Mouse (Mus musculus) granulocyte monocyte progenitor cell, adult 5-6 weeks (primary cell): Measurements from ENCODE around the gene 1700016D06Rik. TPM values are rescaled to one million over a fixed set of nuclear protein-coding genes. Genes with fewer than 3 reads are reported as not detected.
A peak's percentile ranks its signal among the peaks of the same experiment; 100 is the strongest.
"Not testable (repeated sequence)": the region's sequence is repeated elsewhere in the genome, so short reads cannot be mapped to it uniquely, and the experiment has no call there.

Experiments
- ATAC-seq: replicated peaks from 2 replicates; pipeline ENCODE4 v1.8.0; 2016; ENCODE audit warnings: mild to moderate bottlenecking, moderate TSS enrichment, inconsistent platforms; ENCODE audit not compliant: poor library complexity, severe bottlenecking
- total RNA-seq, 2 experiments: library from RNA; stranded (forward) in 1 of 2; stranded (reverse) in 1 of 2; fragments of 200-712, 200-1000 nt in 1 of 2; fragments of >200 nt in 1 of 2; fragmentation: Nextera tagmentation in 1 of 2; gene quantifications; 2 replicates each; pipeline ENCODE4 v1.2.3; 2014 to 2017

1700016D06Rik gene
- total RNA-seq, 2 experiments from 2014 or later, result not detected

DNA sequence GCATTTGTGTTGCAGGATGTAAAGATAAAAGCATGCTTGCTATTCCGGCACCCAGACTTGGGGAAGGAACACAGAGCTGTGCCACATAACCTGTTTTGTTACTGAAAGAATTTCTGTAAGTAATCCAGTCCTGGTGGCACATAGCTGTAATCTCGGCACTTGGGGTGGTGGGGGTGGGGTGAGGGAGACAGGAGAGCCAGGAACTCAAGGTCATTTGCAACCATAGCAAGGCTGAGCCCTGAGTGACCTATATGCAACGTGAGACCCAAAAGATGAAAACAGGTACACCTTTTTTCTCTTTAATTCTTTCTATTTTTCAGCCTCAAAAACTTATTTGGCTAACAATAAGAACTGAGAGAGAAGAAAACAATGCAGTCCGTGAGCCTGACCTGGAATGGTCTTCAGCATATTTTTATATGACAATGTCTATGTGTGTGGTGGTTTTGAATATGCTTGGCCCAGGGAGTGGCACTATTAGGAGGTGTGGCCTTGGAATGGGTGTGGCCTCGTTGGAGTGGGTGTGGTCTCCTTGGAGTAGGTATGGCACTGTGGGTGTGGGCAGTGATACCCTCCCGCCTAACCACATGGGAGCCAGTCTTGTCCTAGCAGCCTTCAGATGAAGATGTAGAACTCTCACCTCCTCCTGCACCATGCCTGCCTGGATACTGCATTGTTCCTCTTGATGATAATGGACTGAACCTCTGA lies 4.0 kb upstream of the 1700016D06Rik start:
- ATAC-seq, result no peak

DNA sequence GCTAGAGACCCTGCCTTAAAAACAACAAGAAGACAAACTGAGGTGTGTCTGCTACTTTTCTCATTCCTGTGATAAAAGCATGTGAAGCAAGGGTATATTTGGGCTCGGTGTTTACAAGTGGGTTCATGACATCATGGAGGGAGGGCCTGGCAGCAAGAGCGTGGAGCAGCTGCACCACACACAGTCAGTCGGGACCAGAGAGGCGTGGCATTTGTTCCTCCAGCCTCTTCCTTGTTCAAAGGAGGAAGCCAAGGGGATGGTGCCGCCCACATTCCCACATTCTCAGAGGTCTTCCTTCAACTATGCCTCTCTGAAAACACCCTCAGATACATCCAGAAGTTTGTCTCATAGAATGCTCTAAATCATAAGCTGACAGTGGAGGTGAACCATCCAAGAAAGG lies 2.9 kb upstream of the 1700016D06Rik start:
- no peak for ATAC-seq

DNA sequence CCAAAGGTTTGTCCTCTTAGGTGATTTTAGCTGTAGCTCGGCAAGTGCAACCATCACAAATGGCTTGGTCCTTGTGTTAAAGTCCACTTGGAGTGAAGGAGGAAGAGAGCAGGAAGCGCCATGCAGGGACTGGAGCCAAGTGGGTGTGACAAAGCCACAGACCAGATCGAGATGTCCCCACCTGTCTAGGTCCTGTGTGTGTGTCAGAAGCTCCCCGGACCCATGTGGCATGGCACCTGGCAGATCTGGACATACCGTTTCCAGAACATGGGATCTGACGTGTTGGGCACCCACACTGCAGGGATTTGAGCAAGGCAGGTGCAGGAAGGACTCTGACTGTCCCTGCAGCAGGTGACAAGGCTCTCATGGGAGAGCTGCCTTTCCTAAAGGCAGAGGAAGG lies 565 bp upstream of the 1700016D06Rik start:
- ATAC-seq, result no peak

DNA sequence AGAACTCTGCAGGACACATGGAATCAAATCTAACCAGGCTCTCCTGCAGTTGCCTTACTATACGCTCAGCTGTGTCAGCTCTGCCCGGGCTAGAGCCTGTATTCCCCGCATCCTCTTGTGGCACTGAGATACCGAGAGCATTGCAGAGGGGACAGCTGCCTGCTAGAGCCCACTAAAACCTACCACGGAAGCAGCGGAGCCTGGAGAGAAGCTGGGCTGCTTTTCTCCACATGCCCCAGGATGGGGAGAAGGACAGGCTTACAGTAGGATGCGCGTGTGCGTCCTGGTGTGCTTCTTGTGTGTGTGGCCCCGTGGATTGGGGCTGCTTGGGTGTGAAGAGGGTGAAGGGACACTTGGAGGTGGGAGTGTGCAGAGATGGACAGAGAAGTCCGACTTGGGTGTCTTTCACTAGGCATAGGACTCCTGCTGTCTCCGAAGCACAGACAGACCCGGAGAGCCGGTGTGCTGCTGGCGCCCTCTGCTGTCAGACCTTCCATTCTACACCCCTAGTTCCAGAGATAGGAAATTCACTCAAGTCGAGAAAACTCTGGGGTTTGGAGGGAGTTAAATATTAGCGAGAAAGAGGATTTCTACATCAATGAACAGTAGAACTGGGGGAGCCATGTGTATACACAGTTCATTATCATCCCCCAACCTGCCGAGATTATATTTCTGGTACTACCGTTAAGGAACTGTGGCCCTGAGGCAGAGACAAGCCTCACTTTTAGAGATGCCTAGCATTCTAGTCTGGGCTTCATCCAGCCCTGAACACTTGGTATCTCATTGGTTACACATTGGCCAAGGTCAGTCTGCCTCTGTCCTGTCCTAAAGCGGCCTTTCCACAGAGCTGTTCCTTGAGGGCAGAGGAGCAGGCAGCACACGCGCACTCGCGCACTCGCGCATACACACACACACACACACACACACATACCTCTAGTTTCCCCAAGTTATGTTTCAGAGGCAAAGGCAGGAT lies 517 bp downstream of the 1700016D06Rik start:
- peak; percentile 77 for ATAC-seq

DNA sequence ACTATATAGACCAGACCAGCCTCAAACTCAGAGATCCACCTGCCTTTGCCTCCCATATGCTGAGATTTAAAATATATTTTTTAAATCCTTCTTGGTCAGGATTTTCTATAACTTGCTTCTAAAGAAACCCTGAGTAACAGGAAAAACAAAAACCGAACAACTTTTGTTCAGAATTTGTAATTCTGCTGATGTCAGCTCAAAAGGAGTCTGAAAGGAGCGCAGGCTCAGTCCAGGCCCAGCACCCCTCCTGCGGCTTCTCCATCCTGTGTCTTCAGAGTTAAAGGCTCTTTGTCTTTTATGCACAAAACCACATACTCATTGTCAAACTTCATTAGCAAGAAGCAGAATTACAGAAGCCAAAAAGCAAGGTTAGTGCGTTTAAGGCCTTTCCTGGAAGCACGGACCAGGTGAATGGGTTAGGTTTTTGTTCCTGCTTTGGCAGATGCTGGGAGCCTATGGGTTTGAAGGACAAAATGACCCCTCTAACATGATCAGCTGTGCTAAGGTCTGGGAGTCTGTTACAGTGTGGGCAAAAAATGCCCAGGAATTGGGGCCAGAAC lies 1.3 kb downstream of the 1700016D06Rik start:
- no peak for ATAC-seq

DNA sequence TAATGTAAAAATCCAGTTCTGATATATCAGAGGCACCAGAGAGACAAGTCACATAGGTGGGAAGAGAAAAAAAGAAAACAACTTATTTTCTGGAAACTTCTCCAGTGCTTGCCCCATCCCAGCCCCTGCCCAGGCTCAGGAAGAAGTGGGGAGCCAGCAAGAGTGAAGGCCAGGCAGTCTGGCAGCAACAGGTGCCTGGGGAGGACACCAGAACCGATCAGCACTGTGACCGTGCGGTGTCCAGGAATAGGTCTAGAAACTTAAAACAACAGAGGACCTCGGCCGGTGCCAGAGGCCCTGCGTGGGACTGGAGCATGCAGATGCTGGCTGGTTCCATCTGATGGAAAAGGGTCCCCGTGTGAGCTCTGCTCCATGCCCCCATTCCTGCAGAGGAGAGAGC lies 3.4 kb downstream of the 1700016D06Rik start:
- no peak for ATAC-seq

DNA sequence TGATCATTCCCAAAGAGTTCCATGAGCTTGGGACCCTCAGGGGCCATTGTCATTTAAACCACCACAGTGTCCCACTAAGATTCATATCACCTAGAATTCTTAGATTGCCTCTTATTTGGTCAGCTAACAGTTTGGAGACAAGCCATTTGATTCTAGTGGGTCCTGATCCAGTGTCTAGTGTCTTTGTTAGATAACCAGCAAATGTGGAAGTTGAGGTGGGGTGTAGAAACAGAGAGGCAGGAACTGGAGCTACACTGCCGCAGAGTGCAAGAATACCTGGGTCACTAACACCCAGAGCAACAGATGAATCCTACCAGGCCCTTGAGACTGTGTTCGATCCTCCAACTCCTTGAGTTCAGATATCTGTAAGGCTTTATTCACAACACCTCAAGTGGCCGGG lies 4.7 kb downstream of the 1700016D06Rik start:
- no peak for ATAC-seq

DNA sequence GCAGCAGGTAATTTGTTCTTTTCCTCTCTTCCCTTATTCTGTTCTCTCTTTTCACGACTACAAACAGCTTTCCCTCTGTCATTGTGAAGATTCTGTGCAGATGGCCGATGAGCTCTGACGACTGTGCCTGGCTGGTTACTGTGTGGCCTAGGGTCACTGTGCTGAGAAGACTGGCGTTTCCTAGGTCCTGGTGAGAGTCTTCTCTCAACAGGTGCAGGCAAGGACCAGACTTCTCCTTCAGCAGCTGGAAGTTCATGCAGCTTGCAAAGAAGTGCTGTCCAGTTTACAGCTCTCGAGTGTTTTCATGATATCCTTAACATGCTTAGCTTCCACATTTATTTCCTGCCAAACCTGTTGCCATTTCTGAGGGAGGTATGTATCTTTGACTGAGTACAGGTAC lies 6.9 kb downstream of the 1700016D06Rik start:
- ATAC-seq, result no peak

DNA sequence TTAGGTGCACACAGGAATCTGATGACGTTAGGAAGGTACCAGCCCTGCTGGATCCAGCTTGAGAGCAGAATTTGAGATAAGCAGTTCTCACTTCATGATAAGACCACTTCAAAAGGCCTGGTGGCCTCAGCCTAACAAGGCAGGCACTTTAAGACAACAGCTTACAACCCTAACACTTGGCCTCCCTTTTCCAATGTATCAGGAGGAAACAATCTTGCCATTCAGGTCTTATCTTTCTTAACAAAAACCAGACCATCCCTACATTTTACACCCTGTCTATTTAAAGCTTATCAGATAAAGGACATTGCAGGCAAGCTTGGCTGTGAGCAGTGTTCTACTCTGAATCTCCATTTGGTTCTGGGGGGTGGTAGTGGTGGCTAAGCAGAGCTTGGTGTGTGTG lies 8.4 kb downstream of the 1700016D06Rik start:
- no peak for ATAC-seq

DNA sequence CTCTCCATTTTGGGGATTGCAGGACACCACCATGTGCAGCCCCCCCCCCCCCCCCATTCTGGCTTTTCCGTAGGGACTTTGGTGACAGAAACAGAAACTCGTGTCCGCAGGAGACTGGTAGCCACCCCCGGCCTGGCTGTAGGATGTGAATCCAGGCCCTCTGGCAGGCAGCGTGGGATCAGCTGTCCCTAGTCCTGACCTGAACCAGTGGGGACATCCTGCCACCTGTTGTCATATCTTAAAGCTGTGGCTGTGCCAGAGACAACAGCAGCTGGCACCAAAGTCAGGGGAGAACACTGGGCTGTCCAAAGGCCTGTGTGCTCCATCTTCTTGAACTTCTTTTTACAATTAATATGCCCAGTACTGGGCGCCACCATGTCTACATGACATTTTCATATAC lies 9.1 kb downstream of the 1700016D06Rik start:
- no peak for ATAC-seq

DNA sequence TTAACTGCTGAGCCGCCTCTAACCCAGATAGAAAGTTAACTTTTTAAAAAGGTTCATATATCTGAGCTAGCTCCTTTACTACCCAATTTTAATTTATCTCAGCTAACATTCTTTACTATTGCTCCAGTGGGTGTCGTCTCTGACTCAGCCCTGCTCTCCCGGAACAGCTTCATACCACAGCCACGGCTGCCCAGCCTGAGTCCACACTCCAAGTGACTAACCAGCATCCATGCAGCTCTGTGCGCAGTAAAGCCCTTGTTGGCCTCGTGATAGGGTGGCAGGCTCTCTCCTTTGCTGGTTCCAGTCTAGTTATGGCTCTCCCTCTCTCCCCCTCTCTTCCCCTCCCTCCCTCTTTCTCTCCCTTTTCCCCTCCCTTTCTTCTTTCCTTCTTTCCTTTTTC lies 9.6 kb downstream of the 1700016D06Rik start:
- ATAC-seq, result no peak

DNA sequence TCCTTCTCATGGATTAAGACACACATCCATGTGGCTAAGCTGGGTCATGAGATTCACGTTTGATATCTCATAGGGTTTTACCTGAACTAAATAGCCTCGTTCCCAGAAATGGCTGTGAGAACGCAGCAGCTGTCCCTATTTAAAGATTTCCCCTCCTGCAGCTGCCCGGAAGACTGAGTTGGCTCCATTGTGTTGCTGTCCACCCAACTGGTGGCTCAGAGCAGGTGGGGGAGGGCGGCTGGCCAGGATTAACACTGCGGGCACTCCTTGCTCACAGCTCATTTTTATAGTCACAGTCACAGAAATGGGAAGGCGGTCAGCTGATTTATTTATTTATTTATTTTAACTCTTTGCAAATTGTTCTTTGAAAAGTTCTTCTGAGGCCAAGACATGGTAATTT lies 10.9 kb downstream of the 1700016D06Rik start:
- no peak for ATAC-seq

DNA sequence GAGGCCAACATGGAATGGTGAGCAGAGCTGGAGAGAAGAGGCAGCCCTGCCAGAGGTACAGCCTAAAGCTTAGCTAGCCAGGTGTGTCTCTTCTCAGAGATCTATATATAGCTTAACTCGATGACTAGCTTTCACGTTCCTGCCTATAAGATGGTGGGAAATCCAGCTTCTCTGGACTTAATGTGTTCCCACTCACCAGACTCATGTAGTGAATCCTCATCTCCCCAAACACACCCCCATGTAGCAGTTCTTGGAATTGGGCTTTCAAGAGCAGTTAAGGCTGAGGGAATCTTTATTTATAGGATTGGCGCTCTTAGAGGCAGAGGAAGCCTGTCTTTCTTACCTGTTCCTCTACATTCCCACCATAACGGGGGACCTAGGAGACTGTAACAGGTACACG lies 13.6 kb downstream of the 1700016D06Rik start:
- no peak for ATAC-seq

DNA sequence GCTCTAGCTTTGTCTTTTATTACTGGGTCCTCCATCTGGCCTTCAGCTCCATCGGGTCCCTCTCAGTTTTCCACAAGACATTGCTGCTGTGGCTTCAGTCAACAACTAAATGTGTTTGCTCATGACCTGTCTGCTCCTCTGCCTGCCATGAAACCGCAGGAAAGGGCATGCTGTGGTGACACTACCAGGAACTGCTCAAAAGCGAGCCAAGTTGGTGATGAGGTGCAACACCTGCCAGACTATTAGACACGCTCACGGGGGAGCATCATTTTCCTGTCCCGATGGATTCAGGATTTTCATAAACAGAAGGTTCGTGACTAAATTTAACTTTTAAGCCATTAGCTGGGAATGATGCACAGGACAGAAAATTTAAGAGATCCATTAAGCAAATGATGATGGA lies 16.3 kb downstream of the 1700016D06Rik start:
- ATAC-seq, result no peak

DNA sequence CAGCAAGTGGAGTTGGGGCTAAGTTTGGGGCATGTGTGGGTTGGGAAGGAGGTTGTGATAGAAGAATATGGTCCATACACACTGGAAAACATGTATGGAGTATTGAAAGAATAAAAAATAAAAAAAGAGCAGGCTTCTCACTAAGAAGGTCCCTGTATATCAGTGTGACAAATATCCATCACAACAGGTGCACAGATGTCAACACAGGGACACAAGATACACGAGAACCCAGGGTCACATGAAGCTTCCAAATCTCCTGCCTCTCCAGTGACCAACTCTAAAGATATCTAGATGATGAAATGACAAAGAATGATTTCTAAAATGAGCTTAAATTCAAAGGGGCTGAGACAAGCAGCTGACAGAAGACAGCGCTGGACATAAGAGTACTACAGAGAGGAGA lies 32.6 kb downstream of the 1700016D06Rik start:
- ATAC-seq, result no peak

DNA sequence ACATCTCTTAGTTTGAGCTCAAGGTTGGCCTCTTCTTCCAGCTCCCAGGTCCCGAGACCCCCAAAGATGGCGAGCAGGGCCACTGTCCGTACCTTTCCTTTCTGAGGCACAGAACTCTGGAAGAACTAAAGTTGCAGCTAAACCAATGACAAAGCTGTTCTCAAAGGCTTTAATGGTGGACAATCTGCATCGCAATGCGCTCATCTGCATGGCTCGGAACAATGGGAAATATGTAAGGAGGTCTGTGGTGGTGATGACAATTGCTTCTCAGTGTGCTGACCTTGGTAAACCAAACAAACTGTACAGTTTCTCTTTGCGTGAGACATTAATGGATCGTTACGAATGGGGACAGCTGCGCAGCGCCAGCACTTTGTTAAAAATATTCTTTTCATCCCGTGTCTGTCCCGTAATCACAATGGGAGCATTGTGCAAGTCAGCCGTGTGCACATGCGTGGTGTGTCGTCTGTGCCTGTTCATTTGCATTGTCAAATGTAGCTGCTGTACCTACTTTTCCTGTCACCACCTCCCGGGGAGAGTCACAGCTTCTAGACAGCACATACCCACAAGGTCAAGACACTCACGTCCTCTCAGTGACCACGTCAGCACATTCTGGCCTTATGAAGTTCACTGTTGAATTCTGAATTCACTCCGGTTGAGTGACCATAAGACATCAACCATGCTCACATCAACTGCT lies 34.7 kb downstream of the 1700016D06Rik start:
- not testable (repeated sequence) for ATAC-seq

DNA sequence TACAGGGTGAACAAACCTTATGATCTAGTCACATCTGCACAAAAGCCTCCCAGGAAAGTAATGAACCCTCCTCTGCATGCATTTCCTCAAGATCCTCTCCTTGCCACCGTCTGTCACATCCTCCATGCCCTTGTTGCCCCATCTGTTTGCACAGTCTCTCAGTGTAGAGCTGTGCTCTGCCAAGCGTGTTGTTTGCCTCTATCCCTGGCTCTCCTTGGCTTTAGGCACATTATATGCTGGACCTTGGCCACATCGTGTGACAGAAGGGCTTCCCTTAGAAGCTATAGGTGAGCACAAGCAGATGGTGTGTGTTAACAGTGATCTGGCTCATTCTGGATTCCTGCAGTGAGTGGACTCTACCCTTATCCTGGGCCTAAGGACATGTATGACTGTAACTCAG lies 38.9 kb downstream of the 1700016D06Rik start:
- ATAC-seq, result no peak

DNA sequence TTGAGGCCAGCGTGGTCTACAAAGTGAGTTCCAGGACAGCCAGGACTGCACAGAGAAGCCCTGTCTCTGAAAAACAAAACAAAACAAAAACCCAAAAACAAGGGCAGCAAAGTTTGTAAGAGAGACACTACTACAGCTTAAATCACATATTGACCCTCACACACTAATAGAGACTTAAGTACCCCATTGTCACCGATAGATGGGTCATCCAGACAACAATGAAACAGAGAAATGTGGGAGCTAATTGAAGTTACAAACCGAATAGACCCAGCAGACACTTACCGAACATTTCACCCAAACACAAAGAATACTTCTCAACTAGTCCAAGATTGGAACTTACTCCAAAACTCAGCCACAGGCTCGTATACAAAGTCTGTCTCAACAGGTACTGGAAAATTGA lies 50.8 kb downstream of the 1700016D06Rik start:
- no peak for ATAC-seq

DNA sequence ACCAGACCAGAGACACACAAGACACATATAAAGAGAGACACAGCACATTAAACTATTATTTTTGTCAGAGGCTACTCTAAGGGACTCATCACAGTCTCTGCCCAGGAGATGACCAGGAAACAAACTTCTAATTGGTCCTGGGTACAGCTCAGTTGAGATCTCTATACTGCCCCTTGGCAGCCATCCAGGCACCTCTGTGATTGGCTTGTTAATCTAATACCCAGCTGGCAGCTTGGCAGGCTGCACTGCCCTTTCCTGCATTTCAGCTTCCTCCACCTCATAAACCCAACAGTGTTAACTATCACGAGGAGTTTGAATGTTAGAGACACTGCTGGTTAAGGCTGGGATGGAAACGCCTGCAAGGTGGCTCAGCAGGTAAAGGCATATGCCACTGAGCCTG lies 57.7 kb downstream of the 1700016D06Rik start:
- ATAC-seq, result no peak

DNA sequence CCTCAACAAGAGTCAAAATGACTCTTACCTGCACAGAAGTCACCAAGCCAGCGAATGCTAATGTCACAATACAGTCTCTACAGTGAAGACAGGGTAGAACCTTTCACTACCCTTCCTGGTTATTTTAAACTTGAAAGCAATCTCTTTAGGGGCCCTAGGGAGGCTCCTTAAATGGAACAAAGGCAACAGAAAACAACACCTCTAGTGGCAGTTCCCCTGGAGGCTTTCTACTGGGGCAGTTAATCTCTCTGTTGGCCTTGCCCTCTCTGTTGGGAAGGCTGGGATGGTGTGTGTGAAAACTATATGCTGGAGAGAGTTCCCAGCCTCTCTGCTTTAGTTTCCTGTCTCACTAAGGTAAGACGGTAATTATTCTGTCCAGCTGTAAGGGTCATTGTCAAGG lies 60.3 kb downstream of the 1700016D06Rik start:
- ATAC-seq, result no peak

DNA sequence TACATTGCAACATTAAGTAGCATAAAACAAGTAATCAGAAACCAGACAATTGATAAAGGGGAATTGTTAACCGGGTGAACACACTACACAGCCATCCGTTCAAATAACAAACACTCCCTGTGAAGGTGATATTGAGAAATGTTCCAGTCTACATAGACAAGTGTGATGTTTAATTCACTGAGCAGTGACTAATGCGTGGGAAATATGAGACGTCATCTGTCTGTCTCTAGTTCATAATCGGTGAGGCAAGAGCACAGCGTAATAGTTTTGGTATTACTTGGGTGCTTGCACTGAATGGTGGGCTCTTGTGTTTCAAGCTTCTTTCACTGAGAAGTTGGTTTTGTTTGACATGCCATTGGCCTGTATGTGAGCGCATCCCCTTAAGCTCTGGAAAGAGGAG lies 63.3 kb downstream of the 1700016D06Rik start:
- no peak for ATAC-seq
